Mouse (Mus musculus) liver, postnatal 0 days (tissue): Measurements from ENCODE around the gene P4htm. TPM values are rescaled to one million over a fixed set of nuclear protein-coding genes. Genes with fewer than 3 reads are reported as not detected.

Experiments
- ATAC-seq: fragments of 200-750 bp; cut with Nextera tagmentation; 2 replicates; pipeline ENCODE4 v1.8.0; 2017; ENCODE audit warnings: mild to moderate bottlenecking, moderate library complexity
- DNase-seq: peaks from one replicate; pipeline ENCODE4 v3.0.0-alpha.2; 2016
- H3K27ac ChIP-seq: fragments of 300-500 bp; sonication (generic); 2 replicates; pipeline ENCODE4 v1.5.1; 2014; ENCODE audit warnings: antibody characterized with exemption, moderate library complexity, mild to moderate bottlenecking, low read depth
- H3K27me3 ChIP-seq: fragments of 300-500 bp; sonication (generic); 2 replicates; pipeline ENCODE4 v1.6.1; 2014; ENCODE audit warnings: low read length, control low read depth, mixed read lengths; ENCODE audit not compliant: insufficient read depth
- H3K36me3 ChIP-seq: fragments of 300-500 bp; sonication (generic); replicated peaks from 2 replicates; pipeline ENCODE4 v1.6.1; 2014; ENCODE audit warnings: mild to moderate bottlenecking, control low read depth, low read length, moderate library complexity, mixed read lengths; ENCODE audit not compliant: insufficient read depth
- H3K4me1 ChIP-seq: fragments of 300-500 bp; sonication (generic); 2 replicates; pipeline ENCODE4 v1.6.1; 2014; ENCODE audit warnings: antibody characterized with exemption, mild to moderate bottlenecking, control low read depth; ENCODE audit not compliant: insufficient read depth
- H3K4me2 ChIP-seq: fragments of 300-500 bp; sonication (generic); 2 replicates; pipeline ENCODE4 v1.6.1; 2014; ENCODE audit warnings: low read depth, mild to moderate bottlenecking, low read length, moderate library complexity, mixed read lengths
- H3K4me3 ChIP-seq: fragments of 300-500 bp; sonication (generic); 2 replicates; pipeline ENCODE4 v1.5.1; 2014; ENCODE audit warnings: low read depth, low read length
- H3K9ac ChIP-seq: fragments of 300-500 bp; sonication (generic); replicated peaks from 2 replicates; pipeline ENCODE4 v1.6.1; 2014; ENCODE audit warnings: mild to moderate bottlenecking, moderate library complexity
- H3K9me3 ChIP-seq: fragments of 300-500 bp; sonication (generic); 2 replicates; pipeline ENCODE4 v1.6.1; 2016; ENCODE audit warnings: mild to moderate bottlenecking, control low read depth, low read length, mixed read lengths
- CTCF ChIP-seq: sonication (generic); IDR thresholded peaks from 2 replicates; pipeline ENCODE4 v1.5.1; 2016; ENCODE audit warnings: antibody characterized with exemption, low read depth
- EP300 ChIP-seq: IDR thresholded peaks from 2 replicates; pipeline ENCODE4 v1.6.1; 2016; ENCODE audit warnings: antibody characterized with exemption, low read depth, mild to moderate bottlenecking
- WGBS: fragments of 180-500 bp; shearing (Covaris S2); extraction: QIAGEN DNeasy Blood & Tissue Kit; methylation state at CpG from one replicate; pipeline ENCODE4 v1.1.7; 2014; ENCODE audit not compliant: insufficient replicate concordance; 5-methylcytosine and 5-hydroxymethylcytosine counted together
- polyA plus RNA-seq: library from polyadenylated mRNA; unstranded; fragments of >200 nt; fragmentation: Nextera tagmentation; extraction: Ambion mirVana; gene quantifications from 2 replicates; pipeline ENCODE4 v1.2.1, GENCODE M21; 2015

P4htm gene
- polyA plus RNA-seq, 1 experiment from 2014 or later, result 0.40 TPM

DNA sequence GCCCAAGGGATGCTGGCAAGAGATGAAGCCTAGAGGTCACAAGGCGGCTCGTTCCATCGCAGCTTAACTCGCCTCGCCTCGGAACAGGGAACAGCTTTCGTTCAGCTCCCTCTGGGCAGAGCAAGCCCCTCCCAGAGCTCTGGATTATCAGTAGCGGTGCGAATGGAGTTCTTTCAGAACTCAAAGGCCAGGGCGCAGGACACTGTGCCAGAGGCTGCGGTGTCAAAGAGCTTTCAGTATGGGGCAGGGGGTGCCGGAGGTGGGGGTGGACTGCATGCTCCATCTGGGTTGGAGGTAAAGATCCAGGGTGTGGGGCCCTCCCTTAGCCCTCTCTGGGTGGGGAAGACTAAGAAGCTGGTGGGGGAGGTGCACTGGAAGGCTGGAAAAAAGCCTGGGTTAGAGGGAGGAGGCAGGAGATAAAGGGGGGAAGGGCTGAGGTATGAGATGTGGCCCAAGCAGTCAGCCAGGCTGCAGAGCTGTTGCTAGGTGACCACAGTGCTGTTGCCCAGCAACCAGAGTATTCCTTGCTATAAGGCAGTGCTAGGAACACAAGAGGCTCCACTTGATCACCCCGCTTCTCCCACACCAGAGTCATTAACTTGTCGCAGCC is 9.8 kb downstream of the P4htm start:
- H3K4me1 ChIP-seq, result no peaks in the 10 kb centered on the region
- DNase-seq, result no peak
- H3K36me3 ChIP-seq, result no peaks in the 10 kb centered on the region
- no peak overlapping the region for H3K4me3 ChIP-seq
- no peak overlapping the region; the same call in 1 of the 2 replicates for H3K9ac ChIP-seq
- H3K9me3 ChIP-seq, result no peaks in the 10 kb centered on the region
- H3K27me3 ChIP-seq, result no peaks in the 10 kb centered on the region
- ATAC-seq, result no peak
- H3K27ac ChIP-seq, result no peak overlapping the region
- WGBS, result 43% methylated on average over 14 of the region's 14 CpGs
- no peak overlapping the region for H3K4me2 ChIP-seq
- TF ChIP-seq CTCF (no peak), EP300 (no peak)

GRCm38 (mm10) chr9:108579344-108579690 is 18.1 kb downstream of the P4htm start:
- Histone ChIP-seq H3K4me1 (peaks cover 9% of the 10 kb centered on the region), H3K4me2 (peak overlapping the region; percentile 97), H3K4me3 (peak overlapping the region; percentile 70), H3K36me3 (no peaks in the 10 kb centered on the region), H3K9me3 (no peaks in the 10 kb centered on the region), H3K27ac (no peak overlapping the region), H3K9ac (peak overlapping the region; percentile 72; the same call in 1 of the 2 replicates), H3K27me3 (no peaks in the 10 kb centered on the region)
- no peak for ATAC-seq
- TF ChIP-seq EP300 (no peak), CTCF (no peak)
- DNase-seq, result no peak
- 49% methylated on average over 5 of the region's 5 CpGs for WGBS

DNA sequence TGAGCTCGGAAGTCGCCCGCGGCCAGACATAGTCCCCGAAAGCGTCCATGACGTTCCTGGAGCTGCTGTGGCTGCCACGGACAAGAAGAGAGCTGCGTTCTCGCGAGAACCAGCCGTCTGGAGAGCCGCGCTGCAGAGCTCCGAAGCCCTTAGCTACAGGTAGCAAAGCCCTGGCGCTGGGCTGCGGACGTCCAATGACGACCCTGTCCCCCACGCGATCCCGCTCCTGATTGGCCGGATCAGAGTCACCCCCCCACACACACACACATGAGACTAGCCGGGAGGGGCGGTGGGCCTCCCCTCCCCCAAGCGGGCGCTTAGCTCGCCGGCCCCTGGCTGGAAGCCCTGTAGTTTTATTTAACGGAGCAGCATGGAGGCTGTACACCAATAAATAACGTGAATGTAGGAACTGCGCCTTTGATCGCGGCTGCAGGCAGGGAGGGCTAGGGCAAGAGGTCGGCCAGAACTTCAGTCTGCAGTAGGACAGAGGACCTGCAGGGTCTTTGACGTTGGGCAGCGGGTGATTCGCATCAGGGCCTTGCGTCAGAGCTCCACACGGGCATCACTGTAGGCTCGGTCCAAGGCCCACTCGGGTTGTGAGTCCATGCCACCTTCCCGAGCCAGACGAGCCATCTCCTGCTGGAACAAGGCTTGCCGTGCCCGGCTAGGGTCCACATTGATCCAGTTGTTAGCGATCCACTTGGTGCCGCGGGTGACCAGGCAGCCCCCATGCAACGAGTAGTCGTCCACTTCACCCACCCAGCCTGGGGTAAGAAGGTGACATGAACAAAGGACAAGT is 18.7 kb downstream of the P4htm start, which contains the start of gene Wdr6:
Gene Wdr6, minus strand, starts transcription at position 195 of the 799 bp plus-strand sequence.
- peak within 1 kb of the TSS; percentile 75 for H3K27ac ChIP-seq
- peaks cover 9% of the 10 kb centered on the region for H3K4me1 ChIP-seq
- WGBS, result 6% methylated on average over 50 of the region's 51 CpGs
- TF ChIP-seq CTCF (no peak), EP300 (peak; percentile 45; the same call in 1 of the 2 replicates)
- H3K4me3 ChIP-seq, result peak within 1 kb of the TSS; percentile 70
- no peaks in the 10 kb centered on the region for H3K9me3 ChIP-seq
- DNase-seq (peak; percentile 90), ATAC-seq (peak; percentile 96)
- no peaks in the 10 kb centered on the region for H3K36me3 ChIP-seq
- peak within 1 kb of the TSS; percentile 97 for H3K4me2 ChIP-seq
- no peaks in the 10 kb centered on the region for H3K27me3 ChIP-seq
- peak within 1 kb of the TSS; percentile 72 for H3K9ac ChIP-seq

DNA sequence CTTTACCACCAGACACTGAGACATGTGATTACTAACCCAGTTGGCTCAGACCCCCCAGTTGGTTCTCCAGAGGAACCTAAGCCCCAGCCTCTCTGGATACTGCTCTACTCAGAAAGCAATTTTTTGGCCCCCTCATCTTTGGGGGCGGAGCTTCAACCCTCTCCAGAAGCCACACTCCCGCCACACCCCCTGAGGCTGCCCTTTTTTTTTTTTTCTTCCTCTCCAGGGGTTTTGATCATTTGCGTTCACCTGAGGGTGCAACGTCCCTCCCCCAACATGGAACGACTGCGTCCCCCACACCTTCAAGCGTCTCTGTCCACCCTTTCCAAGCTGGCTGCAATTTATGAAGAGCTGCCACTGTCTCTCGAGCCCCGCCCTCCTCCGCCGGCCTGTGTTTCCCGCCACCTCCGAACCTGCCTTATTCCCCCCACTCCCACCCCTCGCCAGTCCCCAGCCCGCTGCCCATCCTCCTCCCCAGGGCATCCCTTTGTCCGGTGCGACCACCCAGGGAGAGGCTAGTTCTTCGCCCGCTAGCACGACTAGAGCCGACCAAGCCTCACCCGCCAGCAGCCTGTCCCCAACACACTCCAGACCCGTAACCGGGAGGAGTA is 19.4 kb downstream of the P4htm start:
- under 1% methylated on average over 24 of the region's 24 CpGs for WGBS
- H3K36me3 ChIP-seq, result 0 out of 2 replicates have a peak, but pooled peaks cover 3% of the 10 kb centered on the region
- peak overlapping the region; percentile 72 for H3K9ac ChIP-seq
- no peaks in the 10 kb centered on the region for H3K27me3 ChIP-seq
- no peak for TF ChIP-seq EP300
- no peak for TF ChIP-seq CTCF
- peak overlapping the region; percentile 75 for H3K27ac ChIP-seq
- H3K9me3 ChIP-seq, result no peaks in the 10 kb centered on the region
- peak overlapping the region; percentile 97 for H3K4me2 ChIP-seq
- H3K4me1 ChIP-seq, result peaks cover 9% of the 10 kb centered on the region
- peak; percentile 6 for ATAC-seq
- peak overlapping the region; percentile 70 for H3K4me3 ChIP-seq
- peak; percentile 60 for DNase-seq

DNA sequence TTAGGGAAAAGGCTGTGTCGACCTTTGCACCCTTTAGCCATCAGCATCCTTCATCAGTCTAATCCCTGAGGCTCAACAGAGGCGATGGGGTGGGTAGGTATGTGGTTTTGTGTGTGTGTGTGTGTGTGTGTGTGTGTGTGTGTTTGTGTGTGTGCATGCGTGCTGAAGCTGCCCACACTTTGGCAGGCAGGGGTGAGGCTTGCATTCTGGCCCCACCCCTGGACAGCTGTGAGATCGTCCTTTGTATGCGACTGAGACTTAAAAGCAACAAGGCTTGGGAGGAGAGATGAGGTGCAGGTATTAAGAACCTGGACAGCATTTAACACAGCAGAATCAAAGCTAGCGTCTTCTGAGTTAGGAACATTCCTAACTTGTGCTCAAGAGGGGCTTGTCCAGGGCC is 20.4 kb downstream of the P4htm start:
- TF ChIP-seq CTCF, result no peak
- no peak for TF ChIP-seq EP300
- WGBS, result 58% methylated on average over 6 of the region's 6 CpGs
- H3K27me3 ChIP-seq, result no peaks in the 10 kb centered on the region
- no peak for ATAC-seq
- peaks cover 9% of the 10 kb centered on the region for H3K4me1 ChIP-seq
- DNase-seq, result no peak
- H3K4me3 ChIP-seq, result no peak overlapping the region
- no peak overlapping the region for H3K27ac ChIP-seq
- no peak overlapping the region for H3K9ac ChIP-seq
- H3K9me3 ChIP-seq, result no peaks in the 10 kb centered on the region
- H3K36me3 ChIP-seq, result peaks cover 10% of the 10 kb centered on the region
- no peak overlapping the region for H3K4me2 ChIP-seq
